Mouse (Mus musculus) midbrain, embryonic 11.5 days (tissue): Measurements from ENCODE around the gene Mvb12a. TPM values are rescaled to one million over a fixed set of nuclear protein-coding genes. Genes with fewer than 3 reads are reported as not detected.

Source experiments
- ATAC-seq: fragments of 200-750 bp; cut with Nextera tagmentation; 2 replicates; pipeline ENCODE4 v1.8.0; 2017; ENCODE audit warnings: moderate TSS enrichment, moderate library complexity; ENCODE audit not compliant: low FRiP score
- DNase-seq: peaks from one replicate; pipeline ENCODE4 v3.0.0; 2015; ENCODE audit warnings: low spot score; ENCODE audit errors: missing footprints
- H3K27ac ChIP-seq: fragments of 300-500 bp; sonication (generic); 2 replicates; pipeline ENCODE4 v1.5.1; 2014; ENCODE audit warnings: low read depth, low read length
- H3K27me3 ChIP-seq: fragments of 300-500 bp; sonication (generic); 2 replicates; pipeline ENCODE4 v1.6.1; 2014; ENCODE audit warnings: mild to moderate bottlenecking, low read length, moderate library complexity, mixed read lengths; ENCODE audit not compliant: control insufficient read depth, insufficient read depth
- H3K36me3 ChIP-seq: fragments of 300-500 bp; sonication (generic); 2 replicates; pipeline ENCODE4 v1.6.1; 2014; ENCODE audit warnings: mild to moderate bottlenecking, low read length, moderate library complexity, mixed read lengths; ENCODE audit not compliant: control insufficient read depth, insufficient read depth
- H3K4me1 ChIP-seq: fragments of 300-500 bp; sonication (generic); 2 replicates; pipeline ENCODE4 v1.6.1; 2014; ENCODE audit warnings: low read length; ENCODE audit not compliant: control insufficient read depth, insufficient read depth
- H3K4me2 ChIP-seq: fragments of 300-500 bp; sonication (generic); 2 replicates; pipeline ENCODE4 v1.6.1; 2014; ENCODE audit warnings: mild to moderate bottlenecking, moderate library complexity
- H3K4me3 ChIP-seq: fragments of 300-500 bp; sonication (generic); 2 replicates; pipeline ENCODE4 v1.5.1; 2014; ENCODE audit warnings: low read depth, low read length
- H3K9ac ChIP-seq: fragments of 300-500 bp; sonication (generic); 2 replicates; pipeline ENCODE4 v1.6.1; 2014; ENCODE audit warnings: low read length
- H3K9me3 ChIP-seq: fragments of 300-500 bp; sonication (generic); 2 replicates; pipeline ENCODE4 v1.6.1; 2016; ENCODE audit warnings: low read length; ENCODE audit not compliant: control insufficient read depth
- WGBS: fragments of 180-500 bp; shearing (Covaris S2); extraction: QIAGEN DNeasy Blood & Tissue Kit; methylation state at CpG from one replicate; pipeline ENCODE4 v1.1.7; 2014; 5-methylcytosine and 5-hydroxymethylcytosine counted together
- polyA plus RNA-seq: library from polyadenylated mRNA; unstranded; fragments of >200 nt; fragmentation: Nextera tagmentation; extraction: Ambion mirVana; gene quantifications from 2 replicates; pipeline ENCODE4 v1.2.1, GENCODE M21; 2014

The Mvb12a gene
- polyA plus RNA-seq, 1 experiment from 2014 or later: 51.0 TPM

DNA sequence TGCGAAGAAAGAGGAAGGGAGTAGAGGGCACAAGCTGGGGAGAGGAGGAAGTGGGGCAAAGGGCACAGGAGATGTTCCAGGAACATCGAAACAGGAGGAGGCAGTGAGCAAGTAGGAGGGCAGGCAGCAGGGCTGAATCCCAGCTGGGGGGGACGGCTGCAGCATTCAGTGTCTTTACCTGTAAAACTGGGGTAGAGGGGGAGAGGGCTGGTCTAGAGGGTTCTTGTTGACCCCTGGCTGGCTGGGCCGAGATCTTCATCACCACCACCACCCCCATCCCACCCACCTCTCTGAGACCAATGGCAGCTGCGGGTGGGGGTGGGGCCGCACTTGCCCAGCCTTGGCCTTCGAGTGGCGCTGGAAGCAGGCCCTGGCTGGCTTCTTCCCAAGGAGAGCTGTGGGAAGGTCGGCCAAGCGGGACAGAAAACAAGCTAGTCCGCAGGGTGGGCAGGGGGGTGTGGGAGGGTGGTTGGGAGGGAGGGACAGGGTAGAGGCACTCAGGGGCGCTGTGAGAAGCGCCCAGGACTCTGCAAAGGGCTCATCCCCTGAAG is 25.7 kb downstream of the Mvb12a start, which contains the start of gene Slc27a1:
TSS of gene Slc27a1 (plus strand) at position 496 of the 551 bp plus-strand sequence.
- Histone ChIP-seq H3K9me3 (peaks cover 5% of the 10 kb centered on the region), H3K27me3 (0 out of 2 replicates have a peak, but pooled peaks cover 3% of the 10 kb centered on the region), H3K4me1 (peaks cover 6% of the 10 kb centered on the region), H3K9ac (peak within 1 kb of the TSS; percentile 29), H3K4me3 (peak within 1 kb of the TSS; percentile 45), H3K36me3 (no peaks in the 10 kb centered on the region), H3K4me2 (peak within 1 kb of the TSS; percentile 90), H3K27ac (no peak within 1 kb of the TSS)
- 12% methylated on average over 13 of the region's 13 CpGs for WGBS
- ATAC-seq (no peak), DNase-seq (peak; percentile 86)

DNA sequence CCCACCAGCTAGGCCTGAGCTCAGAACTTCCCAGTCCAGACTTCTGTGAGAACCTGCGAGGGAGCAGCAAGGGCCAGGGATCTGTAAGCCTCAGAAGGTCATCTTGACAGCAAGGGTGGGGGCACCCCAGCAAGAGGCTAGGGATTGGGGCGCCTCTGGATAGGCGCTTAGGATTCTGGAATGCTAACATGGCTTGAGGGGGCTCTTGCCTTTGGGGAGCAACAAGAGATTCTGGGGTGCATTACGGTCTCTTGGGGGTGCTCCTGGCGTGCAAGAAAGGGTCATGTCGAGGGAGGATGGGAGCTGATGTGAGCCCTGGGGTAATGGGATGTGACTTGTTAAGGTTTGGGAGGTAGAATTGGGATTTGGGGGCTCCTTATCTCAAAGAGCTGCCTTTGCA is 26.2 kb downstream of the Mvb12a start:
- Histone ChIP-seq H3K36me3 (no peaks in the 10 kb centered on the region), H3K4me1 (peaks cover 6% of the 10 kb centered on the region), H3K9ac (no peak overlapping the region), H3K9me3 (peaks cover 5% of the 10 kb centered on the region), H3K4me3 (peak overlapping the region; percentile 45), H3K4me2 (peak overlapping the region; percentile 90), H3K27me3 (0 out of 2 replicates have a peak, but pooled peaks cover 3% of the 10 kb centered on the region), H3K27ac (no peak overlapping the region)
- no peak for ATAC-seq
- 10% methylated on average over 6 of the region's 6 CpGs for WGBS
- no peak for DNase-seq

DNA sequence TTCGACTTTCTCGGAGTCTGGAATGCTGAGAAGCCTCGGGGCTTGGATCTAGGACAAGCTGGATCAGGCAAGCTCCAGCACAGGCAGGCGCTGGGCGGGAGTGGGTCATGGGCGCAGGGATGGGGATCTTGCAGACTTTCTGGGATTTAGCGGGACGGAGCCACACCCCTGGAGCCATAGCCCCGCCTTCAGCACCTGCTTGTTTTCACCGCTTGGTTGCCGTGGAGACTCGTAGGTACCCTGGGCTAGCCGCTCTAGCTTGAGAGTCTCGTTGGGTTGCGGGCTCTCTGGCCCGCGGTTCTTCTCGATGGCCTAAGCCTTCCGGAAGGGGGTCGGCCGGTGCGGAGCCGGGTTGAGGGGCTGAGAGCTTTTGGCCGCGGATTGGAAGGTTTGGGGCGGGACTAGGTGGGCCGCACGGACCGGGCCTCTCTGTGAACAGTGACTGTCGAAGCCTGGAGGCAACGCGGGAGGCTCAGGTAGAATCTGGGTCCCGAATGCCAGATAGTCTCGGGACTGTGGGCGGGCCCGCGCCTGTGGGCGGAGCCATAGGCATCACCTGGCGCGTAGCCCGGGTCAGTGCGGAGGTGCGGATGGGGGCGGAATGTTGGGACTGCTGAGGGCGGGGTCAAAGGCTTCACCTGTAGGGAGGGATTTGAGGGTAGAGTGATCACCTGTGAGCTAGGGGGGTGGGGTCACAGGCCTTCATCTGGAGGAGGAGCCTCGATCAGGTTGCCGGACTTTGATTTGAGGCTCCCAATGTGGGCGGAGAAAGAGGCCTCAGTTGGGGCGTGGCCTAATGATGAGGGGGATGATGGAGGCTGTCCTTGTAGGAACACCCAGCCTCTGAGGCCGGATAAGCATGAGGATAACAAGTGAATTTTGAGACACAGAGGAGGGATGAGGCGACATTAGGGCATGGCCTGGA is 26.9 kb downstream of the Mvb12a start:
- WGBS: under 1% methylated on average over 51 of the region's 51 CpGs
- peak; percentile 85 for ATAC-seq
- H3K4me1 ChIP-seq: peaks cover 6% of the 10 kb centered on the region
- no peaks in the 10 kb centered on the region for H3K36me3 ChIP-seq
- peak overlapping the region; percentile 29 for H3K9ac ChIP-seq
- peak; percentile 97 for DNase-seq
- H3K9me3 ChIP-seq: no peaks in the 10 kb centered on the region
- H3K27me3 ChIP-seq: 0 out of 2 replicates have a peak, but pooled peaks cover 3% of the 10 kb centered on the region
- H3K27ac ChIP-seq: 0 out of 2 replicates have a peak overlapping the region, but pooled peaks have one; percentile 4
- peak overlapping the region; percentile 45 for H3K4me3 ChIP-seq
- peak overlapping the region; percentile 90 for H3K4me2 ChIP-seq

DNA sequence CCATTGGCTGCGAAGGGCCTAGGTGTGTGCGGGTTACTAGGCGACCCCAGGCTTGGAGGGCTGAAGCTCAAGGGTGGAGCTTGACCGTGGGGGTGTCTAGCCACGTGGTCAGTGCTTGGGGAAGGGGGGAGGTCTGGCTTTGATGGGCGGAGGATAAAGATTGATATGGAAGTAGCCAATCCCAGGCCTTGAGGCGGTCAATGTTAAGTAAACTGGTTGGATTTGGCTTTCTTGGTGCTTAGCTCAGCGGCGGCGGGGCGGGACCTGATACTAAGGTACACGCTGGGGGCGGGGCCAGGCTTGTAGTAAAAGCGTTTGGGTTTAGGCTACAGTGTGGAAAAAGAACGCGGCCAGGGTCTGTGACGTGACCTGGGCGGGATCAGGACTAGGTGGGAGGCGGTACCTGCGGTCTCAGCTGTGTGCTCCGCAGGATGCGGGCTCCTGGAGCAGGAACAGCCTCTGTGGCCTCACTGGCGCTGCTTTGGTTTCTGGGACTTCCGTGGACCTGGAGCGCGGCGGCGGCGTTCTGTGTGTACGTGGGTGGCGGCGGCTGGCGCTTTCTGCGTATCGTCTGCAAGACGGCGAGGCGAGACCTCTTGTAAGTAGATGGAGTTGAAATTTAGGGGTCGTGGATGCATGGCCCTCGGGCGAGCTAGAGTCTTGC is 27.7 kb downstream of the Mvb12a start:
- H3K27me3 ChIP-seq: 0 out of 2 replicates have a peak, but pooled peaks cover 3% of the 10 kb centered on the region
- DNase-seq: peak; percentile 98
- peak overlapping the region; percentile 45 for H3K4me3 ChIP-seq
- H3K27ac ChIP-seq: 0 out of 2 replicates have a peak overlapping the region, but pooled peaks have one; percentile 4
- under 1% methylated on average over 41 of the region's 41 CpGs for WGBS
- peak overlapping the region; percentile 64 for H3K9ac ChIP-seq
- ATAC-seq: peak; percentile 89
- H3K36me3 ChIP-seq: no peaks in the 10 kb centered on the region
- no peaks in the 10 kb centered on the region for H3K9me3 ChIP-seq
- peak overlapping the region; percentile 90 for H3K4me2 ChIP-seq
- H3K4me1 ChIP-seq: peaks cover 6% of the 10 kb centered on the region

DNA sequence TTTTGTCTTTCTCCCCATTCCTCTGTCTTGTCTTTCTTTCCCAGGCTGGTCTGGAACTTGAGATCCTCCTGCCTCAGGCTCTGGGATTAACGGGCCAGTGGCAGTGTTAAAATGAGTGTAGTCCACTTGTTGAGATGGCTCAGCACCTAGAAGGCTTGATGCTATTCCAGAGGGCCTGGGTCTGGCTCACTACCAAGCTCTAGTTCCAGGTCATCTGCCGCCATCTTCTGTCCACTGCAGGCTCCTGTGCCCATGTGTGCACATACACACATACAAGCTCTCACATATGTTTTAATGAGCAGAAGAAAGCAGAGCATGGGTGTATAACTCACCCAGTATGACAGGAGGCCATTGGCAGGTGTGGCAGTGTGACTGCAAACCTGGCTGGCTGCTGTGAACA is 29.4 kb downstream of the Mvb12a start:
- WGBS: 85% methylated on average over 2 of the region's 2 CpGs
- ATAC-seq: no peak
- H3K4me1 ChIP-seq: peaks cover 6% of the 10 kb centered on the region
- no peak overlapping the region for H3K27ac ChIP-seq
- no peak overlapping the region for H3K4me2 ChIP-seq
- H3K9ac ChIP-seq: no peak overlapping the region
- DNase-seq: no peak
- H3K27me3 ChIP-seq: 0 out of 2 replicates have a peak, but pooled peaks cover 3% of the 10 kb centered on the region
- no peak overlapping the region for H3K4me3 ChIP-seq
- H3K36me3 ChIP-seq: no peaks in the 10 kb centered on the region
- no peaks in the 10 kb centered on the region for H3K9me3 ChIP-seq

DNA sequence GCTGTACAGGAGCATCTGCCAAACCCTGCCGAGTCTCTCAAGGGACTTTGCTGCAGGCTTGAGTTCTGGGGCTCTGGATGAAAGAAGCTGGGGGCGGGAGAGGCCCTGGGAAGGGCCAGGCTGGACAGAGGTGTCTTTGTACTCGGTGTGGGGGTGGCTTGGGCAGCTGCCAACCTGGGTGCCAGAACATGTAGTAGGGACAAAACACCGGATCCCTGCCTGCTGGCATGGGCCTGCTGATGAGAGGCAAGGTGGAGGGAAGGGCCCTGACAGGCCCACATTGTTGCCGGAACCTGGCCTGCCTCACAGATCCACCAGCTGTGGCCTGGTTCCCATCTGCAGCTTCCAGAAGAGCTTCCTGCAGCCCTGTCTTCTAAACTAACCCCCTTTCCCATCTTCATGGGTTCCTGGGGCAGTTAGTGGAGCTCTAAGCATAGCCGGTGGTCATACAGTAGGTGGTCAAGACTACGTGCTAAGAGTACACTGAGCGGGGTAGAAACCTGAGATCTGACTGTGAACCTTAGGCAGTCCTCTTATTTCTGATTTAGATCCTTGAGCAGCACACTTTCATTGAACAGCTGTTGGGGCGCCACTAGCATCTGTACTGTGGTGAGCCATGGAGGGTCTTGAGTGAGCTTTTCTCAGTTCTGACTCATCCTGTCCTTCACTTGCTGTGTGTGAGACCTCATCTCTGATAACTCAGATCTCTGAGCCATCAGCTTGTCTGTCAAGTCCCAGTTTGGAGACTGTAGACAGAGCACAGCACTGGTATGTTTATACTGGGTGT is 30.3 kb downstream of the Mvb12a start:
- H3K4me3 ChIP-seq: no peak overlapping the region
- H3K27me3 ChIP-seq: 0 out of 2 replicates have a peak, but pooled peaks cover 3% of the 10 kb centered on the region
- no peaks in the 10 kb centered on the region for H3K36me3 ChIP-seq
- 82% methylated on average over 9 of the region's 9 CpGs for WGBS
- H3K27ac ChIP-seq: no peak overlapping the region
- no peak overlapping the region for H3K9ac ChIP-seq
- no peak for DNase-seq
- H3K9me3 ChIP-seq: no peaks in the 10 kb centered on the region
- peaks cover 6% of the 10 kb centered on the region for H3K4me1 ChIP-seq
- no peak for ATAC-seq
- no peak overlapping the region for H3K4me2 ChIP-seq

DNA sequence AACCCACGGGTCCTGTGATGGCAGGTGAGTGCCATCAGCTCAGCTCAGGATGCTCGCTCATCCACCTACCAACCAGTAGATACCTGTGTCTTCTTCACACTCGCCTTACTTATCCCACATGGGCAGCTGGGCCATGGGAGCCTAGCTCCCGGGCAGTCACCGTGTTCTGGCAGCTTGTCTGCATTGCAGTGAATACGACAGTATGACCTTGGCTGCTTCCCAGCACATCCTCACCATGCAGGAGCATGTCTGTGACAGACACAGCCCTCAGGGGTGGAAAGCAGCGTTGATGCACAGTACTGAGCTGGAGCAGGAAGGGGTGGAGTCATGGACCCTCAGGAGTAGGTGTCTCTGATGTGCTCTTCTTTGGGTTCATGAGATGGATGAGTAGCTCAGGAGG is 31.7 kb downstream of the Mvb12a start:
- Histone ChIP-seq H3K27ac (no peak overlapping the region), H3K9me3 (no peaks in the 10 kb centered on the region), H3K36me3 (no peaks in the 10 kb centered on the region), H3K4me3 (no peak overlapping the region), H3K27me3 (no peaks in the 10 kb centered on the region), H3K4me2 (no peak overlapping the region), H3K9ac (no peak overlapping the region), H3K4me1 (peaks cover 6% of the 10 kb centered on the region)
- no peak for DNase-seq
- WGBS: 83% methylated on average over 7 of the region's 7 CpGs
- ATAC-seq: no peak

DNA sequence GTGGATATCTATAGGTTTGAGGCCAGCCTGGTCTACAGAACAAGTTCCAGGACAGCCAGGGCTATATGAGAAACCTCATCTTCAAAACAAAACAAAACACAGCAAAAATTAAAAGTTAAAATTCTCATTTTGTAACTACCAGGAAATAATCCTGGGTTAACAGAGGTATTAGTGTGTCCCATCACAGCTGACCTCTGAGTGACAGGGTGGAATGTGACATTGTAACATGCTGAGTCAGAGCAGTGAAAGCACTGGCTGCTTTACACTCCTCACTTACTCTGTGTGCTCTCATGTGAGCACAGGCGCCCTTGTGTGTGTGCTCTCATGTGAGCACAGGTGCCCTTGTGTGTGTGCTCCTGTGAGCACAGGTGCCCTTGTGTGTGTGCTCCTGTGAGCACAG is 32.3 kb downstream of the Mvb12a start:
- 71% methylated on average over 1 of the region's 1 CpGs for WGBS
- no peak for DNase-seq
- H3K9me3 ChIP-seq: no peaks in the 10 kb centered on the region

More for the DNA sequence above, 32.3 kb downstream of the Mvb12a start:
- Histone ChIP-seq H3K9ac (no peak overlapping the region), H3K27me3 (no peaks in the 10 kb centered on the region), H3K27ac (no peak overlapping the region), H3K4me2 (no peak overlapping the region), H3K4me3 (no peak overlapping the region), H3K36me3 (no peaks in the 10 kb centered on the region), H3K4me1 (peaks cover 6% of the 10 kb centered on the region)
- ATAC-seq: no peak
